Mouse (Mus musculus) olfactory bulb, adult 2 months (tissue): ENCODE measurements around the gene Padi3. TPM values are rescaled to one million over a fixed set of nuclear protein-coding genes. Genes with fewer than 3 reads are reported as not detected.

ENCODE experiments used
- H3K27ac ChIP-seq: fragments of 200-500 bp; 2 replicates; pipeline ENCODE4 v1.5.1; 2012; ENCODE audit warnings: low read depth, low read length; ENCODE audit not compliant: insufficient read depth
- H3K4me1 ChIP-seq: fragments of 200-500 bp; 2 replicates; pipeline ENCODE4 v1.6.1; 2012; ENCODE audit warnings: low read length; ENCODE audit not compliant: control insufficient read depth, insufficient read depth
- H3K4me3 ChIP-seq: fragments of 200-500 bp; 2 replicates; pipeline ENCODE4 v1.5.1; 2012; ENCODE audit warnings: mild to moderate bottlenecking, low read depth, low read length, moderate library complexity; ENCODE audit not compliant: insufficient read depth
- CTCF ChIP-seq: fragments of 200-500 bp; IDR thresholded peaks from 2 replicates; pipeline ENCODE4 v1.5.1; 2012; ENCODE audit warnings: low read depth, mild to moderate bottlenecking, low read length, moderate library complexity; ENCODE audit not compliant: insufficient read depth
- POLR2A ChIP-seq: fragments of 200-500 bp; IDR thresholded peaks from 2 replicates; pipeline ENCODE4 v1.6.1; 2012; ENCODE audit warnings: mild to moderate bottlenecking, low read depth, low read length, moderate library complexity; ENCODE audit not compliant: insufficient read depth
- WGBS: fragments of 180-500 bp; shearing (Covaris S2); methylation state at CpG from one replicate; pipeline ENCODE4 v1.1.7; 2018; 5-methylcytosine and 5-hydroxymethylcytosine counted together
- polyA plus RNA-seq: library from polyadenylated mRNA; stranded (reverse); fragments of >200 nt; gene quantifications from 2 replicates; pipeline ENCODE4 v1.2.4, GENCODE M21; 2012; ENCODE audit warnings: low replicate concordance; ENCODE audit not compliant: missing spikeins, insufficient read depth, insufficient read length

The Padi3 gene
- polyA plus RNA-seq, 1 experiment = not detected

- TF ChIP-seq CTCF (no peak), POLR2A (no peak)
- 41% methylated on average over 14 of the region's 14 CpGs for WGBS
Measured at GRCm38 (mm10) chr4:140812609-140813008, 2.2 kb upstream of the Padi3 start.

GRCm38 (mm10) chr4:140812191-140812590, 1.7 kb upstream of the Padi3 start:
- Histone ChIP-seq H3K27ac (no peak overlapping the region), H3K4me3 (no peak overlapping the region), H3K4me1 (peaks cover 8% of the 10 kb centered on the region; the same call in 1 of the 2 replicates)
- 87% methylated on average over 8 of the region's 8 CpGs for WGBS
- TF ChIP-seq CTCF (no peak), POLR2A (no peak)

More at GRCm38 (mm10) chr4:140812609-140813008, 2.2 kb upstream of the Padi3 start:
- Histone ChIP-seq H3K4me3 (no peak overlapping the region), H3K4me1 (peaks cover 8% of the 10 kb centered on the region; the same call in 1 of the 2 replicates), H3K27ac (no peak overlapping the region)

- TF ChIP-seq POLR2A (no peak), CTCF (no peak)
- H3K27ac ChIP-seq = no peak overlapping the region
- no peak overlapping the region for H3K4me3 ChIP-seq
- peaks cover 15% of the 10 kb centered on the region for H3K4me1 ChIP-seq
- WGBS = 79% methylated on average over 8 of the region's 8 CpGs
Measured at GRCm38 (mm10) chr4:140809118-140809517, 1.3 kb downstream of the Padi3 start.

- no peak for TF ChIP-seq CTCF
- no peak for TF ChIP-seq POLR2A
- Histone ChIP-seq H3K27ac (no peak overlapping the region), H3K4me1 (peaks cover 11% of the 10 kb centered on the region), H3K4me3 (no peak overlapping the region)
- 64% methylated on average over 9 of the region's 9 CpGs for WGBS
Measured at GRCm38 (mm10) chr4:140804601-140805000, 5.8 kb downstream of the Padi3 start.

GRCm38 (mm10) chr4:140801364-140801763, 9.1 kb downstream of the Padi3 start:
- Histone ChIP-seq H3K27ac (no peak overlapping the region), H3K4me3 (no peak overlapping the region), H3K4me1 (peaks cover 11% of the 10 kb centered on the region)
- TF ChIP-seq CTCF = no peak
- no peak for TF ChIP-seq POLR2A
- WGBS = 73% methylated on average over 3 of the region's 3 CpGs

GRCm38 (mm10) chr4:140796786-140797185, 13.7 kb downstream of the Padi3 start:
- no peak overlapping the region for H3K4me3 ChIP-seq
- no peaks in the 10 kb centered on the region for H3K4me1 ChIP-seq
- H3K27ac ChIP-seq = no peak overlapping the region
- 81% methylated on average over 3 of the region's 3 CpGs for WGBS
- TF ChIP-seq CTCF (no peak), POLR2A (no peak)

GRCm38 (mm10) chr4:140794678-140795077, 15.8 kb downstream of the Padi3 start:
- no peaks in the 10 kb centered on the region for H3K4me1 ChIP-seq
- H3K4me3 ChIP-seq = no peak overlapping the region
- no peak overlapping the region for H3K27ac ChIP-seq
- no peak for TF ChIP-seq POLR2A
- TF ChIP-seq CTCF = no peak
- 85% methylated on average over 9 of the region's 9 CpGs for WGBS

- Histone ChIP-seq H3K4me3 (no peak overlapping the region), H3K27ac (no peak overlapping the region), H3K4me1 (0 out of 2 replicates have a peak, but pooled peaks cover under 1% of the 10 kb centered on the region)
- no peak for TF ChIP-seq CTCF
- no peak for TF ChIP-seq POLR2A
- 62% methylated on average over 9 of the region's 9 CpGs for WGBS
Measured at GRCm38 (mm10) chr4:140793795-140794194, 16.7 kb downstream of the Padi3 start.

- WGBS = 81% methylated on average over 7 of the region's 7 CpGs
- H3K4me3 ChIP-seq = no peak overlapping the region
- TF ChIP-seq CTCF = no peak
- TF ChIP-seq POLR2A = no peak
Measured at GRCm38 (mm10) chr4:140792584-140792983, 17.9 kb downstream of the Padi3 start.

GRCm38 (mm10) chr4:140791071-140791470, 19.4 kb downstream of the Padi3 start:
- Histone ChIP-seq H3K4me3 (no peak overlapping the region), H3K4me1 (0 out of 2 replicates have a peak, but pooled peaks cover 2% of the 10 kb centered on the region), H3K27ac (no peak overlapping the region)
- WGBS = 88% methylated on average over 16 of the region's 16 CpGs
- no peak for TF ChIP-seq POLR2A

More at GRCm38 (mm10) chr4:140792584-140792983, 17.9 kb downstream of the Padi3 start:
- Histone ChIP-seq H3K27ac (no peak overlapping the region), H3K4me1 (0 out of 2 replicates have a peak, but pooled peaks cover 2% of the 10 kb centered on the region)
